Mouse (Mus musculus): Measurements from ENCODE around the gene Otog.

Gene Otog

DNA sequence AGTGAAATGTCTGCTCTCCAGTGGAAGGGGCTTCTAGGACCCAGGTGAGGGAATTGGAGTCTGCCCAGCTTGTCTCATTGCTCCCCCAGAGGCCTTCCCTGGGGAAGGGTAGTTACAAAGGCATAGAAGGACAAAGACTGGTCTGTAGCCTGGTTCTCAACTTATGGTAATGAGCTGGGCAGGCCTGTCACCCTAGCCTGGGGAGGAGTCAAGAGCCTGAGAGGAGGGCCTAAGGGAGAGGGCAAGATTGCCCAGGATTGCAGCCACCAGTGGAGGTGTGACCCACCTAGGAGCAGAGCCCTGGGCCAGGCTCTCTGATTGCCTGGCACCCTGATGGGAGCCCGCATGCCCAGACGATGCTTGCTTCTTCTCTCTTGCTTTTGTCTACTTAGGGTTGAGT is at the start of gene Otog:
Gene Otog, plus strand, starts transcription at position 292 of the 400 bp plus-strand sequence.
- no peak for DNase-seq

DNA sequence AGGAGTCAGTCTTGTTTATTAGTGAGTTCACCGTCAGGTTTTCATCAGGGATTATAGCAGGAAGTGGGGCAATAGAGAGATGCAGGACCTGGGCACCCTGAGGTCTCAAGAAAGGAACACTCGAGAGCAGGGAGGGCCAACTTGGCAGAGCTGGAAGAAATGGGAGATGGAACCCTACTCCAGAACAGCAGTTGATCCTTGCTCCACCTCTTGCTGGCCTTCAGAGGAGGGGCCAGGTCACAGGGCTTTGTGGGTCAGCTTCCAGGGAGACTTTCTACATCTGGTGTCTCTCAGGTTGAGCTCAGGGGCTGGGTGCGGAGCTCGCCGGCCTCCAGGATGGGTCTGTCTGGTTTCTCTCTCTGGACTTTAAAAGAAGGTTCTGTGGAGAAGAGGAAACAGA is 45.4 kb upstream of the Otog start:
- no peak for DNase-seq

DNA sequence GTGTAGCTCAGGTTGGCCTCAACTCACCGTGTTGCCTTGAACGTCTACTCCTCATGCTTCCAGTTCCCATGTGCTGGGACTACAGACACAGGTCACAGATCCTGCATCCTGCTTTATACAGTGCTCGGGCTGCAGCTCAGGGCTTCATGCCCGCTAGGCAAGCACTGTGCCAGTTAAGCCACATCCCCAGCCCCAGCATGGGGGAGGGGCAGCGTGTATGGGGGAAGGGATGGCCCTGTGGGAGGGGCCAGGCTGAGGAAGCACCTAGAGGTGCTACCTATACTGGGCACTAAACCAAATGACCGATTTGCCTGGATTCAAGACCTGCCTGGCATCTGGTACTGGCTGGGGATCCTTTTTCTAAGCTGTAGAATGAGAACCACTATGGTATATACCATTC is 40.8 kb upstream of the Otog start:
- no peak for DNase-seq

DNA sequence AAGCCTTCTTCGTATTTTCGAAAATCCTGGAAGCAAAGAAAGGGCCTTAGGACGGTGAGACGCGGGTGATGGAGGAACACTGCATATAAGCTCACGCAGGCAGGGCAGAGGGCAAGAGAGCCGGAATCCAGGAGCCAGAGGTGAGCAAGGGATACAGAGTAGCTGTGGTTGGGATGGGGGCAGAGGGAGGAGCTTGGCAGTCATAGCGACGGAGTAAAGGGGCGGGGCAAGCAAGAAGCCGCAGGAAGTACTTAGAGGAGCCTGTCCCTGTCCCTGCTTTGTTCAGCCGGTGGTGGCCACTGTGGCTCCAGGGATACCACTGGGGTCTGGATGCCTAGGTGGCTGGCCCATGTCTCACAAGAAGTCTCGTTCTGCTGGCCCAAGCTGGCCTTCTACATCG is 39.1 kb upstream of the Otog start:
- no peak for DNase-seq

GRCm38 (mm10) chr7:46204046-46204471 is 36.7 kb upstream of the Otog start:
- peak; percentile 34 for DNase-seq

DNA sequence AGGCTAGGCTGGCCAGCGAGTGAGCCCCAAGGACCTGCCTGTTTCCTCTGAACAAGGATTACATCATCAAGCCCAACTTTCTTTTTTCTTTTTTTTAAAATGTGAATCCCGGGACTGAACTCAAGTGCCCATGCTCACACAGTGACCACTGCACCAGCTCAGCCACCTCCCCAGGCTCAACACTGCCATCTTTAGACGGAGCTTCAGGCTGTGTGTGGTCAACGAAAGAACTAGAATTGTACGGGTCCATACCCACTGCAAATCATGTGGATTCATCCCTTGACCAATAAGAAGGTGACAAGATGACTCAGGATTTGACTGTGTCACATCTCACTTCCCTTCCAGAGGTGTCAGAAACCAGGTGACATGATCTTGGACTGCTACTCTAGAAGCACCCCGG is 36.0 kb upstream of the Otog start:
- no peak for DNase-seq

- DNase-seq, result peak; percentile 17
Observed at GRCm38 (mm10) chr7:46208131-46208530, 32.7 kb upstream of the Otog start.

- DNase-seq, result no peak
Observed at GRCm38 (mm10) chr7:46210276-46210675, 30.5 kb upstream of the Otog start.

DNA sequence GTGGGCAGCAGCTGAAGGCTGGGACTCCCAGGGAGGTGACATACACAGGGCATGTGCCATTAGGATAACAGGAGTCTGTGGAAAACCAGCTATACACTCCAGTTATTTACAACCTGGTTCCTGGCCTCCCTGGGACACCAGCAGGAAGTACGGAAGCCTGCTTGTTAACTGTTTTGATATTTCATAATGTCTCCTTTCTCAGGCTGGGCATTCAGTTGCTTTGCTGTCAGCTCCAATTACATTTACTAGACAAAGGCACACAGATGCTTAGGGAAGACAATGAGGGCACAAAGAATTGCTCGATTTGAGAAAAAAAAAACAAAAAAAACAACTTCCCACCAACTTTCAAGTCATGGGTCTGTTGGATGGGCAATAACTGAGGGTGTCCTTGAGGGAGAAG is 24.3 kb upstream of the Otog start:
- DNase-seq, result no peak

DNA sequence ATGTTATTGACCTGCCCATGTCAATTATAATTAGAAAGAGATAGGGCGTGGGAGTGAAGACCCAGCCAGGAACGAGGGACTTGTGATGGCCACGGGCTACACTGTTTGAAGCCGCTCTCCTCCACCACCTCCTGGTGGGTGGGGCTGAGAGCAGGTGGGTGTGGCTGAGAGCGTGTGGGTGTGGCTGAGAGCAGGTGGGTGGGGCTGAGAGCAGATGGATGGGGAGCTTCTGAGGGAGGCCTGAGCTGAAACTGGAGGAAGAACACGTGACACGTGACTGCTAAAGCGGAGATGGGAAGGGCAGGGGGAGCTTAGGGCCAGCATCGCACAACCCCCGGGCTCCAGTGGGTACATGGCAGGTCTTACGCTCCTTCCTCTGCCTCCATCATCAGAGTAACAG is 22.4 kb upstream of the Otog start:
- DNase-seq, result no peak

- no peak for DNase-seq
Observed at GRCm38 (mm10) chr7:46220591-46221129, 20.1 kb upstream of the Otog start.

DNA sequence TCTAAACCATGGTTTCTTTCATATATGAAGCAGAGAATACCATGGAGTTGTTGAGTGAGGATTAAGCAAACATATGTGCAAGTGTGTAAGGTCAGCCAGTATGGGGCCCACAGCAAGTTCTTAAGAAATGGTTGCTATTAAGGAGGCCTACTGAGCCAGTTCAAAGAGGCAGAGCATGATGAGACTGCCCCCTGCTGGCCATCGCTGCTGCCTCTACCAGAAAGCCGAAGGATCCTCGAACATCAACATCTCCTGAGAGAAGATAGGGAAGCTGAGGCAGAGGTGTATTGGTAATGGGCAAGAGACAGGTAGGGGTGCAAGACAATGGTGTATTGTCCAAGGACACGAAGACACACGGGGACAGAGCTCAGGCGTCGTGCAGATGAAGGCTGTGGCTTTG is 14.5 kb upstream of the Otog start:
- DNase-seq, result peak; percentile 34

- DNase-seq, result no peak
Observed at GRCm38 (mm10) chr7:46226936-46227335, 13.9 kb upstream of the Otog start.

GRCm38 (mm10) chr7:46235948-46236347 is 4.8 kb upstream of the Otog start:
- no peak for DNase-seq

- no peak for DNase-seq
Observed at GRCm38 (mm10) chr7:46236363-46236762, 4.4 kb upstream of the Otog start.

DNA sequence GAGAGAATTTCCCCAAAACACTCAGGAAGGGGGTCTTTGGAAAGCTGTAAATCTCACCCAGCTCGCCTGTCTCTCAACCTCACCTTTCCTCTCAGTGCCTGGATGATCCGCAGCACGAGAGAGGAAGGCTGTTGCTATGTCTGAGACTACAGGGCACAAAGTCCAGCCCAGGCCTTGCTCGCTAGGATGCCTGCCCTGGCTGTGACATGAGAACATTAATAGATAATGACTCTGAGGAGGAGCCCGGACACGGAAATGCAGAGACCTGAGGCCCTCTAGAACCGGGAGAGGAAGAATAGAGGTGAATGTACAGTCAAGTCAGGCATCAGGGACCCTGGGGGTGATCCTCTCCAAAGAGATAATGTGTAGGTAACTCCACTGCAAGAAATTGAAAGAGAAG is 3.6 kb upstream of the Otog start:
- no peak for DNase-seq

DNA sequence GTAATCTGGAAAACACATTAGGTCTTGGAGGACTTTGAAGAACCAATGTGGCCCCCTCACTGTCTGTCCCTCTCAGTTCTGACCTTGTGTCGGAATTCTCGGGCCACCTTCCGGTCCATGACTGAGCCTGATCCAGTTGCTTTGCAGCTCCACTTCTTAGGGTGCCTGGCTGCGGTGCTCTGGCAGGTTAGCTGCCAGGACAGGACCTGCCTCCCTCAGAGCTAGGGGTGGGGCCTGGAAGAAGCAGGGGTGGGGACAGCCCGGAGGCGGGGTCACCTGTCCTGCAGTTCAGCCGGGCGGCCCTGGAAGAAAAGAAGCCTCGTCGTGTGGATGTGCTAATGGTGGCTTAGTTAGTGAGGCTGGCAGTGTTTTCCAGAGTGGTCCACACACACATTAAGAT is 2.4 kb upstream of the Otog start, which contains the start of gene Ush1c:
Gene Ush1c, minus strand, starts transcription at position 158 of the 400 bp plus-strand sequence.
- no peak for DNase-seq

DNA sequence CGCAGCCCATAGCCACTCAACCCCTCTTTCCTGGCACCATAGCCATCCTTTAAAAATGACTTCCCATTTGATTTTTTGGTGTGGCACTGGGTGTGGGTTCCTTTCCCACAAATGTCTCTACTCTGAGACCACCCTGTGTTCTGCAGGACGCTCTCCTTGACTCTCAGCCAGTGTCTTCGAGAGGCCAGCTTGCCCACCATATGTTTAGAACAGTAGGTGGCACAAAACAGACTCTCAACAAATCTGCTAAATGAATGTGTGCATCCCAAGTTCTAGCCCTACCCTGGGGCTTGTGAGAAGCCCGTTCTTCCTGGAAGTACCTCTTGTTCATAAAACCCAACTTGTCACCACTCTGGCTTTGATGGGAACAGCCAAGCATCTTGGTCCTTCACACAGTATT is 696 bp upstream of the Otog start:
- no peak for DNase-seq

DNA sequence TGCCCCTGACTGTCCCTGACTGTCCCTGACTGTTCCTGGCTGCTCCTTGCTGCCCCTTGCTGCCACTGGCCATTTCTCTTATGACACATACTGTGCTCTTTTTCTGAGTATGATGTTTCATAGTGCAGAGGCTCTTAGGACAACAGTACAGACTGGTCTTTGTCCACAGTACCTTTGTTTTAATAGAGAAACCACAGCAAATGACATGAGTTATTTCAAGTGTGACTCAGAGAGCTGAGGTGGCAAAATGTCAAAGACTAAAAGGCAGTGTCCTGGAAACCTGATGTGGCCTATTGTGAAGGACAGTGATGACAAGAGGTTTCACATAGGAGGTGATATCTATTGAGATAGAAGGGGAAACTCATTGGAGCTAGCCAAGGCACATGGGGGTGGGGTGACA is 6.1 kb downstream of the Otog start:
- no peak for DNase-seq

GRCm38 (mm10) chr7:46247606-46248005 is 6.8 kb downstream of the Otog start:
- no peak for DNase-seq

GRCm38 (mm10) chr7:46251841-46252240 is 11.1 kb downstream of the Otog start:
- no peak for DNase-seq

DNA sequence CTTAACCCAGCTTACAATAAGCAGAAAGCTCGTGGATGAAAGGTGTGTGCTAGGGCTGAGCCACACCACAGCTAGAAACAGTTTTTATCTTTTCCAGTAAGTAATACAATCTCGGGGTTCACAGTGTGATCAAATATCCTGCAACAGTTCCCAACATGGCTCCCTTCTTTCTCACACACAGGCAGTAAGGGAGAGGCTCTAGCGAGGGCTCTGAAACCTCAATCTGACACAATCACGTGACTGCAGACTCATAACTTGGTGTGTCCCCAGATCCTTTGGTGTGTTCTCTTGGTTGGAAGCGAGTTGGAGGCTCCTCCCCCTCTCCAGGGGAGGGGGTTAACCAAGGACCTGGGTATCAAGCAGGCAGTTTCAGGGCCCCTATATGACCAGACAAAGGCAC is 35.4 kb downstream of the Otog start:
- no peak for DNase-seq

DNA sequence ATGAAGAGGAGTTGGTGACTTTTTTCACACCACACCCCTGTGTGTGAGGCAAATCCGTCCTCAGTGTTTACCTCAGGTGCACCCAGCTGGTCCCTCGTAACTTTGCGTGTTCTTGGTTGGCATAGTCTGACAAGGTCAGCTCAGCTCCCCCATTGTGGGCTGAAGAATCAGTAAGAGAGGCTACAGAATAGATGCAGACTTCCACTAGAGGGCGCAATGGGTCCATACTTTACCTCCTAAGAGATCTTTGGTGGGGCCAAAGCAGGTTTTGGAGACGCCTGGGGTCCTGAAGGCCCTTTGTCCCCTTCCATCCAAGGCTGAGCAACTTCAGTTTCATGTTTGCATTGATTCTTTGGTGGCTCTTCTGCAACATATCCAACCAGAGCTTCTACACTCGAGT is 39.2 kb downstream of the Otog start:
- DNase-seq, result peak; percentile 27

DNA sequence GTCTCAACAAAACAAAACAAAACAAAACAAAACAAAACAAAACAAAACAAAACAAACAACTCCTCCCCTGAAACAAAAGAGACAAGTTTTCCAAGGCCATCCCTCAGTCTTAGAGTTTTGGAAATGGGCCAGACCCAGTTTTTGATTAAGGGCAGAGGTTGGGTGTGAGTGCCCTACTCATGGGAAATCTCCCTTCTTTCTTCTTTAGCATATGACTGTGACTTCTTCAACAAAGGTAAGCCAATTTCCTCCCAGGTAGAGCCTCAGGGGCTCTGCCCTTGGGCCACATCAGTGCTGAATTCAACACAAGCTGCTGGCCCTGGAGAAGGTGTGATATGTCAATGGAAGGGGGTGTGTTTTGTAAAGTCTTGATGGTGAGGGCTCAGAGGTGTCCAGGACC is 40.1 kb downstream of the Otog start:
- no peak for DNase-seq

- DNase-seq, result no peak
Observed at GRCm38 (mm10) chr7:46282276-46282675, 41.5 kb downstream of the Otog start.

DNA sequence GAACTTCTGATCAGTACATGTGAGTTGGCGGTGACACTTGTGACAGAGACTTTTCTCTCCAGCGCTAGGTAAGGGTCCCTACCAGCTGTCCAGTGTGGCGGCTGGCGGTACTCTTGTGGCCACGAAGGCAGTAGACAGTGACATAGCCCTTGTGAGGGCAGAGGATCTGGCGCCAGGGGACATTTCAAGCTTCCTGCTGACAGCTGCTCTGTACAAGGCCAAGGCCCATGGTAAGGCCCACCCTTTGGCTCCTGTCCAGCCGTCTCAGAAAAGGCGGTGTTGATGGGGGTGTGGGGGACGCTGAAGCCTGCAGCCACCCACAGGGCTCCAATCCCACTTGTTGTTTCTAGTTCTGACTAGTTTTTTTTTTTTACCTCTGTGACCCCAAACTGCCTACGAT is 42.9 kb downstream of the Otog start:
- no peak for DNase-seq

Data from layer of hippocampus, adult 9-11 months (tissue).